Mouse (Mus musculus): ENCODE data around the gene Dgcr2. TPM values are rescaled to one million over a fixed set of nuclear protein-coding genes. Genes with fewer than 3 reads are reported as not detected.

The Dgcr2 gene
- polyA plus RNA-seq, 1 experiment from 2014 or later = 105 TPM

DNA sequence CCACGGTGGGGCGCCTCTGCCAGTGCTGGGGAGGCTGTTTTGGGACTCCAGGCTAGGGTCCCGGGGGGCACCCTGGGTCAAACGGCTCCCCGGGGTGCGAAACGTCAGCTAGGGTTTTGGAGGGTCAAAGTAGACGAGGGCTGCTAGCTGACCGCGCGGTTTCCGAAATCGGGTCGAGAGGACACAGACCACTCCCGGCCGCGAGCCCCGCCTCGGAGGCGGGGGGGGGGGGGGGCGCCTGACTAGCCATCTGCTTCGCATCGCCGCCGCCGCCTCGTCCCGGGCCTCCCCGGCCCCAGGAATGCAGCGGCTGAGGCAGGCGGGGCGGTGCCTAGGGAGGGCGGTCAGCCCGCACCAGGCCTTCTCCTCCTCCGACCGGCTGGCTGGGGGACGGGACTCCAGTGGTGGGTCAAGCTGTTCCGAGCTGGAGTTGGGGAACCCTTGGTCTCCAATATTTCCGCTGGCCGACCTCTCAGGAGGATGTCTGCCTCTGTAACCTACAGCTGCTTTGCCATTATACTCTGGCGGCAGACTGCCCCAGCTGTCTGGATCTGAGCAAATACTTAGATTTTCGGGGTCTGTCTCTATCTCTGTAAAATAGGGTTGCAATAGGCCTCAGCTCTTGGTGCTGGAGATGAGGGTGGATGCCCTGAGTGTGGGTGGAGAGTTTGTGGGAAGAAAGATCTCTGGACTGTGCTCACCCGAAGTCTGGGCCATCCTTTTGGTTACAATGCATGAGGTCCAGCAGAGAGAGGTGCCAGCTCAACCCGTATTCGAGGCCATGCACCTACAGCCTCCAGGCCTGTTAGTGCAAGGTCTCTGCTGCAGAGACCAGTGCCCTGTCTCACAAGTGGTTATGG, 99.8 kb downstream of the Dgcr2 start:
- peaks cover 29% of the 10 kb centered on the region for H3K27me3 ChIP-seq (ENCODE audit: insufficient read depth, low read length)
- H3K9me3 ChIP-seq (ENCODE audit: low read depth, low read length) = no peaks in the 10 kb centered on the region
- H3K9ac ChIP-seq = peak overlapping the region; percentile 93
- peak overlapping the region; percentile 97 for H3K27ac ChIP-seq (ENCODE audit: low read depth)
- ATAC-seq (ENCODE audit: insufficient read depth) (peak; percentile 79), DNase-seq (peak; percentile 91)
- H3K36me3 ChIP-seq (ENCODE audit: insufficient read depth) = peaks cover 18% of the 10 kb centered on the region
- no peak for TF ChIP-seq CTCF (IDR thresholded peaks at IDR 0.05; ENCODE audit: low read depth)
- H3K4me3 ChIP-seq (ENCODE audit: low read depth, low read length) = peak overlapping the region; percentile 79
- WGBS = 3% methylated on average over 39 of the region's 45 CpGs
- peaks cover 33% of the 10 kb centered on the region for H3K4me1 ChIP-seq (ENCODE audit: insufficient read depth)
- H3K4me2 ChIP-seq = peak overlapping the region; percentile 82

DNA sequence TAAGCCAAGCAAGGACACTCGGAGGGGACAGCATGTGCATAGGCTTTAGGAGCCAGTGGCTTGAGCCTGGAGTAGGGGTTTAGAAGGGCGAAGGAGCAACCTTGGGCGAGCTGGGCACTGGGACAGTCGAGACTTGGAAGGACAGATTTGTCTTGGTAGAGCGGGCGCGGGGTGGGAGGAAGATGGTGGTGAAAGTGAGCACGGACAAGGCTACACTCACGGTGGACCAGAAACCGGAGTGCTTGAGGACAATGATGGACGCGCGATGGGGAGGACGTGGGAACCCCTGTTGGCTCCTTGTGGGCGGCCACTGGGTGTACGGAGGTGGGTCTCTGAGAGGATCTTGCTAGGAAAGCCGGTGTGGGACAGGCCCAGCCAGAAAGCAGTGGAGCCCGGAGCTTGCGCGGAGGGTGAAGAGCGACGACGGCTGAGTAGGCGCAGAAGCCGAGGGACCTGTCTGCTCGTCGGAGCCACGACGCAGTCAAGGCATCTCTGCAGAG, 100.5 kb downstream of the Dgcr2 start:
- peaks cover 18% of the 10 kb centered on the region for H3K36me3 ChIP-seq (ENCODE audit: insufficient read depth)
- H3K27me3 ChIP-seq (ENCODE audit: insufficient read depth, low read length) = peaks cover 23% of the 10 kb centered on the region
- WGBS = 4% methylated on average over 29 of the region's 29 CpGs
- DNase-seq = peak; percentile 58
- peak; percentile 18 for ATAC-seq (ENCODE audit: insufficient read depth)
- no peaks in the 10 kb centered on the region for H3K9me3 ChIP-seq (ENCODE audit: low read depth, low read length)
- peak overlapping the region; percentile 82 for H3K4me2 ChIP-seq
- H3K4me3 ChIP-seq (ENCODE audit: low read depth, low read length) = peak overlapping the region; percentile 79
- H3K27ac ChIP-seq (ENCODE audit: low read depth) = peak overlapping the region; percentile 97
- TF ChIP-seq CTCF (IDR thresholded peaks at IDR 0.05; ENCODE audit: low read depth) = no peak
- H3K4me1 ChIP-seq (ENCODE audit: insufficient read depth) = peaks cover 26% of the 10 kb centered on the region
- H3K9ac ChIP-seq = peak overlapping the region; percentile 93

DNA sequence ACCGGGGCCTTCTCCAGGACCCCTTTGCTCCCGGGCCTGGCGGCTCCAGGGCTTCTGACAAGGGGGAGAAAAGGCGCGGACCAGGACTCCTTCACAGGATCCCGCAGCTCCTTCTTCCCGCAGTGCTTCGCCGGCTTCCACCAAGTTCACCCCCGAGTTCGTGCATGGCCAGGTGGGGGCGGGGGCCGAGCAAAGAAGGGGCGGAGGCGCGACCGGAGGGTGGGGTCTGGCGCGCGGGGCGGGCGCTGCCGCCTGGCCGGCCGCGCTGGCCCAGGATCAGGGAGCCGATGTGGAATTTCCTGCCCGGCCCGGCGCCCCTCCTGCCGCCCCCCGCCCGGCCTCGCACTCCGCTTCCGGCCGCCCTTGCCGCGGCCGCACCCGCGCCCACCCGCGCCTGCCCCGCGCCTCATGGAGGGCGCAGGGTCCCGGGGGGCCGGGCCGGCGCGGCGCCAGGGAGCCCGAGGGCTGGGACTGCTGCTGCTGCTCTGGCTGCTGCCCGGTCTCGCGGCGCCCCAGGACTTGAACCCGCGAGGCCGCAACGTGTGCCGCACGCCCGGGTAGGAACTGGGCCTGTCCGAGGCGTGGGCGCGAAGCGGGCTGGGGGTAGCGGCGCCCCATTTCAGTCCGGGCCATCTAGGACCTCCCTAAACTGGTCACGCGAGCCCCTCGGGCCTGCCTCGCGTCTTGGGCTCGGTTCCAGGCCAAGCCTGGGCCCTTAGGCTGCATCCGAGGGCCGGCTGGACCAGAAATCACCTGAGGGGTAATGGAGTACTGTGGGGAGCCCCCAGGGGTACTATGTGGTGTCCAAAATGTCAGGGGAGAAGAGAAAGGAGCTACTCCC, 101.2 kb downstream of the Dgcr2 start, which contains the start of gene Scarf2:
Gene Scarf2 (plus strand): TSS at position 312 of the 841 bp plus-strand sequence.
- Histone ChIP-seq H3K9me3 (ENCODE audit: low read depth, low read length) (no peaks in the 10 kb centered on the region), H3K27ac (ENCODE audit: low read depth) (peak within 1 kb of the TSS; percentile 97), H3K36me3 (ENCODE audit: insufficient read depth) (peaks cover 22% of the 10 kb centered on the region), H3K9ac (peak within 1 kb of the TSS; percentile 93), H3K4me2 (peak within 1 kb of the TSS; percentile 82), H3K4me1 (ENCODE audit: insufficient read depth) (peaks cover 19% of the 10 kb centered on the region), H3K27me3 (ENCODE audit: insufficient read depth, low read length) (peaks cover 16% of the 10 kb centered on the region), H3K4me3 (ENCODE audit: low read depth, low read length) (peak within 1 kb of the TSS; percentile 79)
- DNase-seq (peak; percentile 88), ATAC-seq (ENCODE audit: insufficient read depth) (peak; percentile 71)
- WGBS = under 1% methylated on average over 69 of the region's 81 CpGs
- no peak for TF ChIP-seq CTCF (IDR thresholded peaks at IDR 0.05; ENCODE audit: low read depth)

DNA sequence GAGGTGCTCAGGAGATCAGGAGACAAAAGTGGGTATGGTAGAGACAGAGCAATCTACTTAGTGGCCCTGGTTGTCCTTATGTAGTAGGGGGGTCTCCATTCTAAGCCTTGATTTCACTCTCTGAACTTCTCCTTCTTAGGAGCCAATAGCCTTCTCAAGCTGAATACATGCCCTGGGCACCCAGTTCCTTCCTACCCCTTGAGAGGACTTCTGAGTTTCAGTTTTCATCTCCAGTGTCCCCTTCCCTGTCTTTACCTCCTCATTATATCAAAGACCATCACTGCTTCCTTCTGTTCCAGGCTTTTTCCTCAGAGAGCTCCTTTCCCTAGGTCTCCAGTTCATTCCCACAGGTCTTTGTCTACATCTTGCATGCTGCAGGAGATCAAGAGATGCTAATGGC, 101.8 kb downstream of the Dgcr2 start:
- H3K4me3 ChIP-seq (ENCODE audit: low read depth, low read length) = peak overlapping the region; percentile 79
- TF ChIP-seq CTCF (IDR thresholded peaks at IDR 0.05; ENCODE audit: low read depth) = no peak
- peaks cover 12% of the 10 kb centered on the region; the same call in 1 of the 2 replicates for H3K4me1 ChIP-seq (ENCODE audit: insufficient read depth)
- peak overlapping the region; percentile 82 for H3K4me2 ChIP-seq
- peaks cover 29% of the 10 kb centered on the region for H3K36me3 ChIP-seq (ENCODE audit: insufficient read depth)
- ATAC-seq (ENCODE audit: insufficient read depth) (no peak), DNase-seq (no peak)
- H3K27me3 ChIP-seq (ENCODE audit: insufficient read depth, low read length) = peaks cover 9% of the 10 kb centered on the region; the same call in 1 of the 2 replicates
- H3K27ac ChIP-seq (ENCODE audit: low read depth) = peak overlapping the region; percentile 97
- H3K9ac ChIP-seq = peak overlapping the region; percentile 93
- H3K9me3 ChIP-seq (ENCODE audit: low read depth, low read length) = no peaks in the 10 kb centered on the region

DNA sequence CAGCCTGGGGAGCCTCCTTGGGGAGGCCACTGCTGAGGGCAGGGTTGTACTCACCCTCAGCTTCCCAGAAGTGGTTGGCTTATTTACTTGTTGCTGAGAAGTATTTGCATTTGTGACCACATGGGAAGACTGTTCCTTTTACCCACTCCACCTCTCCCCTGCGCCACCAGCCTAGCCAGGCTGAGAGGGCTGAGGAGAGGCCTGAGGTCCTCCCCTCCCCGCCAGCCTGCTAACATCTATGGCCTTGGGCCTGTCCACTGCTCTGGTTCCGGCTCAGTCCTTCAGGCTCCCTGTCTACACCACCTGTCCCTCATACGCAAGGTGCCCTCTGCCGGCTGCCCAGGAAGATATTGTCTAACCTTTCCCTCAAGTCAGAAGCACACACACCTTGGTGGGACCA, 102.7 kb downstream of the Dgcr2 start:
- ATAC-seq (ENCODE audit: insufficient read depth) (no peak), DNase-seq (no peak)
- Histone ChIP-seq H3K9me3 (ENCODE audit: low read depth, low read length) (no peaks in the 10 kb centered on the region), H3K36me3 (ENCODE audit: insufficient read depth) (peaks cover 38% of the 10 kb centered on the region), H3K27me3 (ENCODE audit: insufficient read depth, low read length) (0 out of 2 replicates have a peak, but pooled peaks cover 5% of the 10 kb centered on the region), H3K4me3 (ENCODE audit: low read depth, low read length) (no peak overlapping the region), H3K27ac (ENCODE audit: low read depth) (no peak overlapping the region), H3K9ac (no peak overlapping the region; the same call in 1 of the 2 replicates), H3K4me1 (ENCODE audit: insufficient read depth) (peaks cover 12% of the 10 kb centered on the region; the same call in 1 of the 2 replicates), H3K4me2 (no peak overlapping the region; the same call in 1 of the 2 replicates)
- TF ChIP-seq CTCF (IDR thresholded peaks at IDR 0.05; ENCODE audit: low read depth) = peak; percentile 19; the same call in 1 of the 2 replicates
- 57% methylated on average over 5 of the region's 5 CpGs for WGBS

DNA sequence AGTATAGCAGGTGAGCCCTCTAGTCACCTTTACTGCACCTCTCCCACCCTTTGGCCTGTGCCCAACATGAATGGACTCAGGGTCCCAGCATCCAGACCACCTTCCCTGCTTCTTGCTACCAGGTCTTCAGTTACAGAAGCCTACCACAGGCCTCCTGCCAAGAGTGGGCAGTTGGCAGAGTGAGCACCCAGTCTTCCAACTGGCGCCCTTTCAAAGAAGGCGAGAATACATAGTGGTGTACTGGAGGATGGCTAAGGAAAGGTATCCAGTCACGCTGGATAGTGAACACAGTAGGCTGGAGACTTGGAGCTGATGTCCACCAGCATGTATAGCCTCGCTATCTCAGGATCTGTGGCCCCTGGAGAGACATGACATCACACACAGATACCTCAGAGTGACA, 104.3 kb downstream of the Dgcr2 start:
- no peak for TF ChIP-seq CTCF (IDR thresholded peaks at IDR 0.05; ENCODE audit: low read depth)
- 0 out of 2 replicates have a peak, but pooled peaks cover 5% of the 10 kb centered on the region for H3K27me3 ChIP-seq (ENCODE audit: insufficient read depth, low read length)
- H3K9ac ChIP-seq = no peak overlapping the region
- 86% methylated on average over 4 of the region's 4 CpGs for WGBS
- no peak overlapping the region for H3K4me3 ChIP-seq (ENCODE audit: low read depth, low read length)
- H3K4me2 ChIP-seq = no peak overlapping the region
- no peak overlapping the region for H3K27ac ChIP-seq (ENCODE audit: low read depth)
- ATAC-seq (ENCODE audit: insufficient read depth) (no peak), DNase-seq (no peak)
- H3K9me3 ChIP-seq (ENCODE audit: low read depth, low read length) = no peaks in the 10 kb centered on the region
- peaks cover 49% of the 10 kb centered on the region for H3K36me3 ChIP-seq (ENCODE audit: insufficient read depth)
- peaks cover 9% of the 10 kb centered on the region; the same call in 1 of the 2 replicates for H3K4me1 ChIP-seq (ENCODE audit: insufficient read depth)

Data from lung, embryonic 14.5 days (tissue).